Mouse (Mus musculus) MEL (cell line): Measurements from ENCODE around the gene Tbc1d9b.

Experiments used
- BHLHE40 ChIP-seq: IDR thresholded peaks from 2 replicates; pipeline ENCODE4 v1.6.1; 2012; ENCODE audit warnings: low read depth, mild to moderate bottlenecking, inconsistent platforms, low read length, improper control_type of control experiment, borderline replicate concordance
- CHD1 ChIP-seq: IDR thresholded peaks from 2 replicates; pipeline ENCODE4 v1.6.1; 2012; ENCODE audit warnings: low read depth, mild to moderate bottlenecking, inconsistent platforms, low read length, improper control_type of control experiment
- CTCF ChIP-seq, 3 experiments: IDR thresholded peaks in 2 of 3; conservative IDR thresholded peaks in 1 of 3; 2 replicates each; pipeline ENCODE4 v1.5.1; 2011 to 2012; ENCODE audit warnings: low read length in 3 of 3, low read depth in 2 of 3, mild to moderate bottlenecking in 2 of 3, improper control_type of control experiment in 1 of 3, inconsistent platforms in 1 of 3, mixed read lengths in 1 of 3, moderate library complexity in 1 of 3; ENCODE audit not compliant: control insufficient read depth in 1 of 3, insufficient read depth in 1 of 3, poor library complexity in 1 of 3, severe bottlenecking in 1 of 3
- ELF1 ChIP-seq: IDR thresholded peaks from 2 replicates; pipeline ENCODE4 v1.6.1; 2014; ENCODE audit warnings: low read depth, mild to moderate bottlenecking, inconsistent platforms, low read length, improper control_type of control experiment, moderate library complexity
- EP300 ChIP-seq, 2 experiments: IDR thresholded peaks; 2 replicates each; pipeline ENCODE4 v1.6.1; 2011; ENCODE audit warnings: improper control_type of control experiment in 2 of 2, low read length in 2 of 2, low read depth in 1 of 2, mild to moderate bottlenecking in 1 of 2
- GABPA ChIP-seq: IDR thresholded peaks from 2 replicates; pipeline ENCODE4 v1.6.1; 2012; ENCODE audit warnings: low read depth, mild to moderate bottlenecking, inconsistent platforms, low read length, improper control_type of control experiment, moderate library complexity
- MAFK ChIP-seq: IDR thresholded peaks from 2 replicates; pipeline ENCODE4 v1.6.1; 2011; ENCODE audit warnings: low read depth, mild to moderate bottlenecking, low read length, improper control_type of control experiment, borderline replicate concordance
- MXI1 ChIP-seq: IDR thresholded peaks from 2 replicates; pipeline ENCODE4 v1.6.1; 2011; ENCODE audit warnings: mild to moderate bottlenecking, low read depth, low read length, improper control_type of control experiment
- MYC ChIP-seq: IDR thresholded peaks from 2 replicates; pipeline ENCODE4 v1.6.1; 2011; ENCODE audit warnings: low read depth, mild to moderate bottlenecking, low read length, improper control_type of control experiment, moderate library complexity
- POLR2A ChIP-seq, 2 experiments: IDR thresholded peaks; 2 replicates each; pipeline ENCODE4 v1.6.1; 2011 to 2012; ENCODE audit warnings: low read length in 2 of 2, mild to moderate bottlenecking in 2 of 2, control low read depth in 1 of 2, improper control_type of control experiment in 1 of 2, low read depth in 1 of 2, moderate library complexity in 1 of 2; ENCODE audit not compliant: control insufficient read depth in 1 of 2, insufficient read depth in 1 of 2, poor library complexity in 1 of 2
- TBP ChIP-seq: IDR thresholded peaks from 2 replicates; pipeline ENCODE4 v1.8.0; 2011; ENCODE audit warnings: low read depth, low read length, improper control_type of control experiment
- ZKSCAN1 ChIP-seq: IDR thresholded peaks from 2 replicates; pipeline ENCODE4 v1.6.1; 2012; ENCODE audit warnings: low read depth, mild to moderate bottlenecking, inconsistent platforms, low read length, improper control_type of control experiment, moderate library complexity

DNA sequence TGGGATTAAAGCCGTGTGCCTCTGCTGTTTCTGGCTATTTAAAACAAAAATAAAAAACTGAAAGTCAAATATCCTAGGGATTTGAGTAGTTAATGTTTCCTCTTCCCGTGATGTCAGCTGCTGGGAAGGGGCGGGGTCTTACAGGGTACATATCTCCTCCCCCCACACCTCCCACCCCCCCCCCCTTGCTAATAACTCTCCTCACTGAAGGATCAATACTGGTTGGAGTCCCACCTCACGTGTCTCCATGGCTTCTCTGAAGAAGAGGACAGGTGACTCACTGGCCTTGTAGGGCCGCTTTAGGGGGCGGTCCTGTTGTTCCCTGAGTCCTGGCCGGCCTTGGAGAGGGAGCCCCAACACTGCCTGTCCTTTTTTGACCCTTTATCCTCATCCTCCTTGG is 57.5 kb downstream of the Tbc1d9b start:
- no peak for TF ChIP-seq MYC
- no peak for TF ChIP-seq BHLHE40
- TF ChIP-seq MXI1 = no peak
- TF ChIP-seq POLR2A (IDR thresholded peaks at IDR 0.05; ENCODE audit: control insufficient read depth in 1 of 2, insufficient read depth in 1 of 2, low read depth in 1 of 2, low read length in 2 of 2, poor library complexity in 1 of 2) = no peak
- TF ChIP-seq CHD1 = no peak
- TF ChIP-seq ELF1 = no peak
- no peak for TF ChIP-seq CTCF (IDR thresholded peaks at IDR 0.05 in 2 of 3, conservative IDR thresholded peaks at IDR 0.05 in 1 of 3; ENCODE audit: control insufficient read depth in 1 of 3, insufficient read depth in 1 of 3, low read depth in 2 of 3, low read length in 3 of 3, poor library complexity in 1 of 3, severe bottlenecking in 1 of 3)
- no peak for TF ChIP-seq MAFK
- TF ChIP-seq EP300 (IDR thresholded peaks at IDR 0.05; ENCODE audit: low read depth in 1 of 2, low read length in 2 of 2) = no peak
- TF ChIP-seq GABPA = no peak
- TF ChIP-seq ZKSCAN1 = no peak
- TF ChIP-seq TBP = no peak
